Mouse (Mus musculus): ENCODE measurements around the gene Babam2.

DNA sequence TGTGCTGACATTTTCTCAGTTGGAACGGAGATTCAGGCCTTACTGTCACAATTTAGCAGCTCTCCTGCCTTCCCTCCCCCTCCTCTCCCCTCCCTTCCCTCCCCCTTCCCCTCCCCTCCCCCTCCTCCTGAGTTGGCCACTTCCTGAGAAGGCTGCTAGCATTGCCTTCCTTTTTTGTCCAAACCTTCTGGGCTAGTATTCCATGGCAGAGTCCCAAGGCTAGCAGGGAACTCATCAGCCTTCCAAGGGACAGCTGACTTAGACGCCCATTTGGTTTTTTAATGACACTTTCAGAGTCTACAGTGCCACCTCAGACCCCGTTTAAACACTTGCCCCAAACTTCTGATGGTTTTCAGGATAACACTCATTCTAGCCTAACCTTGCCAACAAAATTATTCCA lies 430.4 kb downstream of the Babam2 start:
- TF ChIP-seq CTCF (IDR thresholded peaks at IDR 0.05; ENCODE audit: low read depth, low read length) = no peak
- no peak for TF ChIP-seq EP300 (IDR thresholded peaks at IDR 0.05; ENCODE audit: insufficient read depth, low read depth, low read length)
- no peak for TF ChIP-seq POLR2A (IDR thresholded peaks at IDR 0.05; ENCODE audit: insufficient read depth, low read length)
